Mouse (Mus musculus): ENCODE measurements at regions not wholly inside any gene's neighbourhood (a gene's known extent, or its start where the extent isn't known, plus 50 kb on each side); places are given as distances from the start of the nearest gene placed in this dataset.

DNA sequence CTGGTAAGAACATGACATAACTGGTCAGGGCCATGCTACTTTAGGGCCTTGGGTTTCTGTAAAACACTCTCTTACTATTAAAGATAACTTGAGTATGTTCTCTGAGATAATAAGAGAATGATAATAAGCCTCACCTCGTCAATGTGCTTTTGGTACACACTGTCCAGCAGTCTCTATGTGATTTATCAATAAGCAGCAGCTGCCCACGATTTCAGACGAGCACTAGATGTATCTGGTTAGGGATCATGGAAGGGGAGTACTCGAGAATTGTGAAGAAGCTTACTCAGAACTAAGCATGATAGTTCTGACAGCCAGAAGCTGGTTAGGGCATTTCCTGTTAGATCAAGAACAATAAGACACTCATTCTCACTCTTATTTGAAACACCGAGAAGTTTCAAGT is 53.8 kb downstream of the Neurod6 start:
- H3K27ac ChIP-seq = no peak overlapping the region
- no peak for ATAC-seq (replicated peaks; ENCODE audit: insufficient number of reproducible peaks, insufficient read depth, low FRiP score, low read depth)
- no peaks in the 10 kb centered on the region for H3K4me1 ChIP-seq (replicated peaks)
- WGBS = 57% methylated on average over 5 of the region's 5 CpGs
- no peaks in the 10 kb centered on the region for H3K36me3 ChIP-seq
- no peaks in the 10 kb centered on the region for H3K27me3 ChIP-seq
- H3K4me3 ChIP-seq = no peak overlapping the region
- H3K9ac ChIP-seq = no peak overlapping the region
- no peaks in the 10 kb centered on the region for H3K9me3 ChIP-seq (replicated peaks)
- H3K4me2 ChIP-seq = no peak overlapping the region

- 81% methylated on average over 3 of the region's 3 CpGs for WGBS
- Histone ChIP-seq H3K4me2 (no peak overlapping the region), H3K9me3 (replicated peaks) (no peaks in the 10 kb centered on the region), H3K4me1 (replicated peaks) (0 out of 2 replicates have a peak, but pooled peaks cover 2% of the 10 kb centered on the region), H3K9ac (no peak overlapping the region), H3K27ac (no peak overlapping the region), H3K27me3 (no peaks in the 10 kb centered on the region), H3K36me3 (no peaks in the 10 kb centered on the region), H3K4me3 (no peak overlapping the region)
- no peak for ATAC-seq (replicated peaks; ENCODE audit: insufficient number of reproducible peaks, insufficient read depth, low FRiP score, low read depth)
Observed at GRCm38 (mm10) chr6:55620366-55620765, 60.7 kb downstream of the Neurod6 start.

GRCm38 (mm10) chr6:55617922-55618481 is 63.1 kb downstream of the Neurod6 start:
- ATAC-seq (replicated peaks; ENCODE audit: insufficient number of reproducible peaks, insufficient read depth, low FRiP score, low read depth) = no peak
- 41% methylated on average over 13 of the region's 13 CpGs for WGBS

DNA sequence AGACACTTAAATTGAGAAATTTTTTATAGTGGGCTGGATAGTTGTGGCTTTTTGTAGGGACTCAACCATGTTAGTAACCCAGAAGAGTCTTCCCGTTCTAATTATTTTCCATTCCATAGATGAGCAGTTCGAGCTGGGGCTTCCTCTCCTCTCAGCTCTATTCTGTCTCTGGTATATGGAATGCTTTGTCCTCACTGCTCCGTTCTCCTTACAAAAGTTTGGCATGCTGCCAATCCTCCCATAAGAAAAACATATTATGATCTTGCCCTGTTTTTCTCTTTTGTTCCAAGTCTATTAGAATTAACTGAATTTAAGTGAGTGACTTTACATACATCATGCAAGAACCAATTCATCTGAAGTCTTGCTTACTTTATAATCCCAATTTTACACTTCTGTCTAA is 70.7 kb downstream of the Neurod6 start:
- H3K27ac ChIP-seq = no peak overlapping the region
- WGBS = 30% methylated on average over 3 of the region's 3 CpGs
- no peak overlapping the region for H3K9ac ChIP-seq
- no peak overlapping the region for H3K4me2 ChIP-seq
- no peaks in the 10 kb centered on the region for H3K27me3 ChIP-seq
- no peaks in the 10 kb centered on the region for H3K4me1 ChIP-seq (replicated peaks)
- no peak for ATAC-seq (replicated peaks; ENCODE audit: insufficient number of reproducible peaks, insufficient read depth, low FRiP score, low read depth)
- no peak overlapping the region for H3K4me3 ChIP-seq
- H3K36me3 ChIP-seq = no peaks in the 10 kb centered on the region
- no peaks in the 10 kb centered on the region for H3K9me3 ChIP-seq (replicated peaks)

More at GRCm38 (mm10) chr6:55617922-55618481, 63.1 kb downstream of the Neurod6 start:
- Histone ChIP-seq H3K9me3 (replicated peaks) (no peaks in the 10 kb centered on the region), H3K4me2 (peak overlapping the region; percentile 47), H3K4me3 (peak overlapping the region; percentile 33), H3K27ac (no peak overlapping the region), H3K9ac (no peak overlapping the region), H3K36me3 (no peaks in the 10 kb centered on the region), H3K27me3 (no peaks in the 10 kb centered on the region), H3K4me1 (replicated peaks) (0 out of 2 replicates have a peak, but pooled peaks cover 2% of the 10 kb centered on the region)

DNA sequence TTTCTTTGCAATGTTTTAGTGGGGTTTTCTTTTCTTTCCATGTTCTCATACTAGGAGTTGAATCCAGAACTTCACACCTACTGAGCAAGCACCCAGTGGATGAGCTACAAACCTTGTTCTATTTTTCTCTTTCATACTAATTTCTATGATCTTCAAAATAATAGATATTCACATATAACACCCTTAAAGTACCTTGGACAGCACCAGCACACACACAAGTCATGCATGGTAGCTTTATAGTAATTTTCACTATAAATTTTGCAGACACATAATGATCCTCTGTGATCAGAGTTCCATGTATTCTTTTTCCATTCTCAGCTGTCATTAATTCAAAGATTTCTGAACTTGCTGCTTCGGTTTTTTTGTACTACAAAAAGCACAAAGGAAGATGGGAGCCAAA is 71.1 kb downstream of the Neurod6 start:
- H3K27ac ChIP-seq = no peak overlapping the region
- ATAC-seq (replicated peaks; ENCODE audit: insufficient number of reproducible peaks, insufficient read depth, low FRiP score, low read depth) = no peak
- no peak overlapping the region for H3K9ac ChIP-seq
- H3K4me3 ChIP-seq = no peak overlapping the region
- no peaks in the 10 kb centered on the region for H3K9me3 ChIP-seq (replicated peaks)
- 60% methylated on average over 1 of the region's 1 CpGs for WGBS
- H3K4me2 ChIP-seq = no peak overlapping the region
- no peaks in the 10 kb centered on the region for H3K27me3 ChIP-seq
- no peaks in the 10 kb centered on the region for H3K36me3 ChIP-seq
- H3K4me1 ChIP-seq (replicated peaks) = no peaks in the 10 kb centered on the region

GRCm38 (mm10) chr6:55609053-55609452 is 72.0 kb downstream of the Neurod6 start:
- H3K4me1 ChIP-seq (replicated peaks) = no peaks in the 10 kb centered on the region
- no peaks in the 10 kb centered on the region for H3K9me3 ChIP-seq (replicated peaks)
- ATAC-seq (replicated peaks; ENCODE audit: insufficient number of reproducible peaks, insufficient read depth, low FRiP score, low read depth) = no peak
- 67% methylated on average over 1 of the region's 1 CpGs for WGBS
- no peak overlapping the region for H3K4me3 ChIP-seq
- no peaks in the 10 kb centered on the region for H3K27me3 ChIP-seq
- no peak overlapping the region for H3K4me2 ChIP-seq
- H3K36me3 ChIP-seq = no peaks in the 10 kb centered on the region
- no peak overlapping the region for H3K27ac ChIP-seq
- no peak overlapping the region for H3K9ac ChIP-seq

DNA sequence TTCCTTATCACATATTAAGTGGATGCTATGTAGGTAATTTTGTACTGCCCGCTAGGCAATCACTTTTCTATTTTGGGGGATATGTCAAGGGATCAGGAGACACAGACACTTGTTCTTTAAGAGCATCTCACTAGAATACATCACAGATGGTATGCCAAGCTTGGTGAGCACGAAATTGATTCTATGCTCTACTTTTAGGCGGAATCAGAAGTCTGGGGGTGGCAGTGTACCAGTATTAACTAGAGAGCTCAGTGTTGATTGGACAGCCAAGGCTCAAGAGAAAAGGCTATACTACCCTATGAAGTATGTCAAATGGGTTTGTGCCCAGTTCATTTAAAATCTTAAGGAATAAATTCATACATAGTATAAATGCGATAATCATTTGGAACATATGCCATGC is 84.0 kb downstream of the Neurod6 start:
- no peak for ATAC-seq (replicated peaks; ENCODE audit: insufficient number of reproducible peaks, insufficient read depth, low FRiP score, low read depth)
- Histone ChIP-seq H3K9me3 (replicated peaks) (no peaks in the 10 kb centered on the region), H3K27ac (no peak overlapping the region), H3K4me1 (replicated peaks) (no peaks in the 10 kb centered on the region), H3K4me3 (no peak overlapping the region), H3K27me3 (no peaks in the 10 kb centered on the region), H3K4me2 (no peak overlapping the region), H3K9ac (no peak overlapping the region), H3K36me3 (no peaks in the 10 kb centered on the region)
- WGBS = 72% methylated on average over 4 of the region's 4 CpGs

GRCm38 (mm10) chr6:55592126-55592525 is 88.9 kb downstream of the Neurod6 start:
- H3K27ac ChIP-seq = no peak overlapping the region
- no peaks in the 10 kb centered on the region for H3K9me3 ChIP-seq (replicated peaks)
- H3K4me2 ChIP-seq = no peak overlapping the region
- no peaks in the 10 kb centered on the region for H3K27me3 ChIP-seq
- 66% methylated on average over 4 of the region's 4 CpGs for WGBS
- ATAC-seq (replicated peaks; ENCODE audit: insufficient number of reproducible peaks, insufficient read depth, low FRiP score, low read depth) = no peak
- no peaks in the 10 kb centered on the region for H3K36me3 ChIP-seq
- H3K9ac ChIP-seq = no peak overlapping the region
- H3K4me3 ChIP-seq = no peak overlapping the region
- no peaks in the 10 kb centered on the region for H3K4me1 ChIP-seq (replicated peaks)

DNA sequence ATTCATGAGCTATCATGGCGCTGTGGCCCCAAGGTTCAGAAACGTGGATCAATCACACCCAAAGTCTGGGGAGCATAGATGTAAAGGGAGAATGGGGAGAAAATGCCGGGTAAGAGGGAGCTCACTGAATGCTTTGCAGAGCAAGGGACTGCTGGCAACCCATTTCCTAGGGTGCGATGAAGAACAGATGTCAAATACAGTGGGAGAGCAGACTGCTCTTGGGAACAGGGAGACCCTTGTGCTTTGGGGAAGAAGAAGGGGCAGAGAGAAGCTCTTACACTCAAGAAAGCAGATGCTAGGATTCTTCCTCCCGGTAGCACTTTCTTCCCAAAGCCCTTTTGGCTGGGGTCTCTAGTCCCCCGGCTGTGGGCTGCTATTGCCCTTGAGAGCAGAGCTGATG is 100.0 kb downstream of the Neurod6 start:
- no peaks in the 10 kb centered on the region for H3K9me3 ChIP-seq (replicated peaks)
- H3K27ac ChIP-seq = no peak overlapping the region
- 59% methylated on average over 6 of the region's 6 CpGs for WGBS
- H3K4me1 ChIP-seq (replicated peaks) = no peaks in the 10 kb centered on the region
- no peaks in the 10 kb centered on the region for H3K36me3 ChIP-seq
- no peaks in the 10 kb centered on the region for H3K27me3 ChIP-seq
- H3K4me3 ChIP-seq = no peak overlapping the region
- no peak for ATAC-seq (replicated peaks; ENCODE audit: insufficient number of reproducible peaks, insufficient read depth, low FRiP score, low read depth)
- H3K9ac ChIP-seq = no peak overlapping the region
- H3K4me2 ChIP-seq = no peak overlapping the region

- ATAC-seq (replicated peaks; ENCODE audit: insufficient number of reproducible peaks, insufficient read depth, low FRiP score, low read depth) = no peak
Observed at GRCm38 (mm10) chr6:55580036-55580435, 101.0 kb downstream of the Neurod6 start.

GRCm38 (mm10) chr6:55579611-55580010 is 101.5 kb downstream of the Neurod6 start:
- H3K9me3 ChIP-seq (replicated peaks) = no peaks in the 10 kb centered on the region
- no peaks in the 10 kb centered on the region for H3K36me3 ChIP-seq
- H3K4me2 ChIP-seq = no peak overlapping the region
- H3K27ac ChIP-seq = no peak overlapping the region
- H3K27me3 ChIP-seq = no peaks in the 10 kb centered on the region
- no peak overlapping the region for H3K4me3 ChIP-seq
- 82% methylated on average over 9 of the region's 9 CpGs for WGBS
- H3K4me1 ChIP-seq (replicated peaks) = no peaks in the 10 kb centered on the region
- ATAC-seq (replicated peaks; ENCODE audit: insufficient number of reproducible peaks, insufficient read depth, low FRiP score, low read depth) = no peak
- no peak overlapping the region for H3K9ac ChIP-seq

More at GRCm38 (mm10) chr6:55580036-55580435, 101.0 kb downstream of the Neurod6 start:
- Histone ChIP-seq H3K9ac (no peak overlapping the region), H3K4me1 (replicated peaks) (no peaks in the 10 kb centered on the region), H3K27me3 (no peaks in the 10 kb centered on the region), H3K27ac (no peak overlapping the region), H3K4me2 (no peak overlapping the region), H3K36me3 (no peaks in the 10 kb centered on the region), H3K4me3 (no peak overlapping the region), H3K9me3 (replicated peaks) (no peaks in the 10 kb centered on the region)
- 42% methylated on average over 5 of the region's 5 CpGs for WGBS

DNA sequence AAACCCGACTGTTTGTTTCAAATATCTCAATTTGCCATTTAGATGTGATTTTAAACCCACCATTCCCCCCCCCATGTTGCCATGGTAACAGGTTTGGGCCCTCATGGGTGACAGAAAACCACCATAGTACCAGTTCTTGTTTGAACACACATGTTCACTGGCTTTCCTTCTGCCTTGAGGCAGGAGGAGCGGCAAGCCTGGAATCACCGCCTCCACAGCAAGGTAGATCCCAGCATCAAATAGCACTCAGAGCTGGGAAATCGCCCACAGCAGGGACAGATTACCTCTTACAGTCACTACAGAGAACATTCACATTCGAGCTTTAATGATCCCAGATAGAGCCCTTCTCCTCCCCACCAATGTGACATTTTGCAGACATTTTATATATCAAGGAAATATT is 102.0 kb downstream of the Neurod6 start:
- no peak overlapping the region for H3K4me2 ChIP-seq
- no peak overlapping the region for H3K4me3 ChIP-seq
- no peaks in the 10 kb centered on the region for H3K4me1 ChIP-seq (replicated peaks)
- WGBS = 59% methylated on average over 5 of the region's 5 CpGs
- H3K36me3 ChIP-seq = no peaks in the 10 kb centered on the region
- no peak overlapping the region for H3K27ac ChIP-seq
- ATAC-seq (replicated peaks; ENCODE audit: insufficient number of reproducible peaks, insufficient read depth, low FRiP score, low read depth) = no peak
- H3K27me3 ChIP-seq = no peaks in the 10 kb centered on the region
- no peaks in the 10 kb centered on the region for H3K9me3 ChIP-seq (replicated peaks)
- no peak overlapping the region for H3K9ac ChIP-seq

All from heart, embryonic 15.5 days (tissue).